Mouse (Mus musculus) lung, adult 10 weeks (tissue): ENCODE data around the gene Slc39a2. TPM values are rescaled to one million over a fixed set of nuclear protein-coding genes. Genes with fewer than 3 reads are reported as not detected.

Experiments used
- polyA plus RNA-seq: library from polyadenylated mRNA; stranded (reverse); fragments of 350-450 nt; fragmentation: Illumina TruSeq; extraction: RNeasy Lipid Tissue Mini Kit (QIAGEN cat#74804); gene quantifications from one replicate; pipeline ENCODE4 v1.2.3, GENCODE M21; 2014; ENCODE audit warnings: low read depth, low replicate concordance; ENCODE audit not compliant: insufficient read depth

The Slc39a2 gene
- 1.9 TPM for polyA plus RNA-seq

GRCm38 (mm10) chr14:51892191-51892939, at the start of gene Slc39a2:
TSS of gene Slc39a2 (plus strand) at chr14:51892889.

GRCm38 (mm10) chr14:51853399-51853798, 39.3 kb upstream of the Slc39a2 start, which contains the start of gene Ear6:
TSS of gene Ear6 (plus strand) at chr14:51853699.

GRCm38 (mm10) chr14:51884598-51885331, 7.9 kb upstream of the Slc39a2 start, which contains the start of gene Mettl17:
TSS of gene Mettl17 (plus strand) at chr14:51884842.

GRCm38 (mm10) chr14:51913960-51914762, 21.5 kb downstream of the Slc39a2 start, which contains the start of gene Ndrg2:
TSS of gene Ndrg2 (minus strand) at chr14:51914158.

GRCm38 (mm10) chr14:51918125-51918524, 25.4 kb downstream of the Slc39a2 start, which contains the start of gene Tppp2:
TSS of gene Tppp2 (plus strand) at chr14:51918425.

GRCm38 (mm10) chr14:51922571-51922865, 29.8 kb downstream of the Slc39a2 start, which contains the start of gene Rnase13:
TSS of gene Rnase13 (minus strand) at chr14:51922773.

Other genes starting within 250 kb of the Slc39a2 start
- not detected for gene Gm17079, start 197.4 kb upstream of the Slc39a2 start, polyA plus RNA-seq
- not detected for gene Gm5800, start 175.7 kb upstream of the Slc39a2 start, polyA plus RNA-seq
- gene Ang4, start 119.3 kb upstream of the Slc39a2 start, polyA plus RNA-seq = not detected
- gene AY358078, start 92.8 kb upstream of the Slc39a2 start, polyA plus RNA-seq = not detected
- 0.64 TPM for gene Ear6, start 39.2 kb upstream of the Slc39a2 start, polyA plus RNA-seq
- 14.0 TPM for gene Mettl17, start 8.0 kb upstream of the Slc39a2 start, polyA plus RNA-seq
- gene Ndrg2, start 21.3 kb downstream of the Slc39a2 start, polyA plus RNA-seq = 80.7 TPM
- gene Tppp2, start 25.5 kb downstream of the Slc39a2 start, polyA plus RNA-seq = not detected
- not detected for gene Rnase13, start 29.9 kb downstream of the Slc39a2 start, polyA plus RNA-seq
- 27.4 TPM for gene Arhgef40, start 91.8 kb downstream of the Slc39a2 start, polyA plus RNA-seq
- gene Tmem253, start 122.8 kb downstream of the Slc39a2 start, polyA plus RNA-seq = 0.62 TPM
- 23.2 TPM for gene Zfp219, start 127.8 kb downstream of the Slc39a2 start, polyA plus RNA-seq
- gene Olfr221, start 149.6 kb downstream of the Slc39a2 start, polyA plus RNA-seq = not detected
- 154 TPM for gene Hnrnpc, start 211.1 kb downstream of the Slc39a2 start, polyA plus RNA-seq
- 2.1 TPM for gene Rpgrip1, start 217.8 kb downstream of the Slc39a2 start, polyA plus RNA-seq